Mouse (Mus musculus) heart, embryonic 16.5 days (tissue): ENCODE data around the gene Gfra1. TPM values are rescaled to one million over a fixed set of nuclear protein-coding genes. Genes with fewer than 3 reads are reported as not detected.

Source experiments
- ATAC-seq: fragments of 200-750 bp; cut with Nextera tagmentation; replicated peaks from 2 replicates; pipeline ENCODE4 v1.8.0; 2017; ENCODE audit warnings: moderate number of reproducible peaks; ENCODE audit not compliant: insufficient read depth, low FRiP score; ENCODE audit errors: extremely low read depth
- H3K27ac ChIP-seq: fragments of 300-500 bp; sonication (generic); 2 replicates; pipeline ENCODE4 v1.5.1; 2014; ENCODE audit warnings: mild to moderate bottlenecking, low read length, control low read depth, moderate library complexity
- H3K27me3 ChIP-seq: fragments of 300-500 bp; sonication (generic); 2 replicates; pipeline ENCODE4 v1.6.1; 2014; ENCODE audit warnings: low read length, mixed read lengths; ENCODE audit not compliant: control insufficient read depth, insufficient read depth
- H3K36me3 ChIP-seq: fragments of 300-500 bp; sonication (generic); 2 replicates; pipeline ENCODE4 v1.6.1; 2014; ENCODE audit not compliant: control insufficient read depth, insufficient read depth
- H3K4me1 ChIP-seq: fragments of 300-500 bp; sonication (generic); 2 replicates; pipeline ENCODE4 v1.6.1; 2014; ENCODE audit warnings: low read length, mixed read lengths; ENCODE audit not compliant: control insufficient read depth, insufficient read depth
- H3K4me2 ChIP-seq: fragments of 300-500 bp; sonication (generic); 2 replicates; pipeline ENCODE4 v1.6.1; 2014; ENCODE audit warnings: low read depth, mild to moderate bottlenecking, control low read depth, low read length
- H3K4me3 ChIP-seq: fragments of 300-500 bp; sonication (generic); 2 replicates; pipeline ENCODE4 v1.5.1; 2014; ENCODE audit warnings: mild to moderate bottlenecking, control low read depth, low read length
- H3K9ac ChIP-seq: fragments of 300-500 bp; sonication (generic); 2 replicates; pipeline ENCODE4 v1.6.1; 2014; ENCODE audit warnings: low read length, control low read depth
- H3K9me3 ChIP-seq: fragments of 300-500 bp; sonication (generic); replicated peaks from 2 replicates; pipeline ENCODE4 v1.6.1; 2016; ENCODE audit warnings: low read length; ENCODE audit not compliant: control insufficient read depth
- WGBS: fragments of 180-500 bp; shearing (Covaris S2); extraction: QIAGEN DNeasy Blood & Tissue Kit; methylation state at CpG from one replicate; pipeline ENCODE4 v1.1.7; 2014; 5-methylcytosine and 5-hydroxymethylcytosine counted together
- polyA plus RNA-seq: library from polyadenylated mRNA; unstranded; fragments of >200 nt; fragmentation: Nextera tagmentation; extraction: Ambion mirVana; gene quantifications from 2 replicates; pipeline ENCODE4 v1.2.1, GENCODE M21; 2015

The Gfra1 gene
- polyA plus RNA-seq, 1 experiment from 2014 or later: 13.1 TPM

GRCm38 (mm10) chr19:58254172-58254571 is 201.5 kb downstream of the Gfra1 start:
- Histone ChIP-seq H3K27me3 (peaks cover 5% of the 10 kb centered on the region; the same call in 1 of the 2 replicates), H3K27ac (no peak overlapping the region), H3K9ac (no peak overlapping the region), H3K9me3 (no peaks in the 10 kb centered on the region), H3K36me3 (no peaks in the 10 kb centered on the region), H3K4me2 (no peak overlapping the region), H3K4me3 (no peak overlapping the region), H3K4me1 (peaks cover 11% of the 10 kb centered on the region; the same call in 1 of the 2 replicates)
- no peak for ATAC-seq
- 44% methylated on average over 3 of the region's 3 CpGs for WGBS

DNA sequence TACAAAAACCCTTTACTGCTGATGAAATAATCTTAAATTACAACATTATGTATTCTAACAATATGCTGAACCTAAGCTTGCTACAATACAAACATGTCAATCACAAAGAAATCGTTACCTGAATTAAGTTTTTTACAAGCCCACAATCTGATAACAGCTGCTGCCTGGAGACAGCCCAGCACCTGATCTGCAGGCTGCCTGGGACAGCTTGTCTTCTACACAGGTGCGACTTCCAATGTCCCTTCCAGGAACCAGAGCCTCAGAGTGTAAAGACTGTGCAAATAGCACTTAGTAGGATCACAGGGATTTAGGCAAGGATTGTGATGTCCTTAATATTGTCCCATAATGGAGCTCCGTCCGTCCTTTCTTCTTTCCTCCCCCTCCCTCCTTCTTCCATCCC is 204.0 kb downstream of the Gfra1 start:
- WGBS: 74% methylated on average over 4 of the region's 4 CpGs
- peaks cover 11% of the 10 kb centered on the region; the same call in 1 of the 2 replicates for H3K4me1 ChIP-seq
- no peak overlapping the region for H3K4me2 ChIP-seq
- H3K9me3 ChIP-seq: no peaks in the 10 kb centered on the region
- no peak overlapping the region for H3K27ac ChIP-seq
- H3K9ac ChIP-seq: no peak overlapping the region
- H3K4me3 ChIP-seq: no peak overlapping the region
- ATAC-seq: no peak
- H3K36me3 ChIP-seq: no peaks in the 10 kb centered on the region
- H3K27me3 ChIP-seq: peaks cover 8% of the 10 kb centered on the region; the same call in 1 of the 2 replicates

GRCm38 (mm10) chr19:58251095-58251494 is 204.6 kb downstream of the Gfra1 start:
- Histone ChIP-seq H3K9ac (no peak overlapping the region), H3K36me3 (no peaks in the 10 kb centered on the region), H3K27me3 (0 out of 2 replicates have a peak, but pooled peaks cover 5% of the 10 kb centered on the region), H3K4me2 (no peak overlapping the region), H3K4me1 (peaks cover 11% of the 10 kb centered on the region; the same call in 1 of the 2 replicates), H3K27ac (no peak overlapping the region), H3K4me3 (no peak overlapping the region), H3K9me3 (no peaks in the 10 kb centered on the region)
- WGBS: 68% methylated on average over 6 of the region's 6 CpGs
- no peak for ATAC-seq

GRCm38 (mm10) chr19:58250237-58250636 is 205.5 kb downstream of the Gfra1 start:
- 83% methylated on average over 8 of the region's 8 CpGs for WGBS
- H3K36me3 ChIP-seq: no peaks in the 10 kb centered on the region
- H3K4me1 ChIP-seq: peaks cover 9% of the 10 kb centered on the region; the same call in 1 of the 2 replicates
- H3K27me3 ChIP-seq: peaks cover 9% of the 10 kb centered on the region
- no peak overlapping the region for H3K4me3 ChIP-seq
- H3K27ac ChIP-seq: no peak overlapping the region
- H3K9ac ChIP-seq: no peak overlapping the region
- H3K4me2 ChIP-seq: no peak overlapping the region
- no peaks in the 10 kb centered on the region for H3K9me3 ChIP-seq
- ATAC-seq: no peak

GRCm38 (mm10) chr19:58244148-58244547 is 211.6 kb downstream of the Gfra1 start:
- WGBS: 64% methylated on average over 4 of the region's 4 CpGs
- no peak overlapping the region for H3K9ac ChIP-seq

GRCm38 (mm10) chr19:58243604-58244003 is 212.1 kb downstream of the Gfra1 start:
- Histone ChIP-seq H3K27me3 (peaks cover 7% of the 10 kb centered on the region), H3K27ac (no peak overlapping the region), H3K4me3 (no peak overlapping the region), H3K4me2 (no peak overlapping the region), H3K4me1 (peaks cover 14% of the 10 kb centered on the region), H3K36me3 (no peaks in the 10 kb centered on the region), H3K9me3 (no peaks in the 10 kb centered on the region), H3K9ac (no peak overlapping the region)
- ATAC-seq: peak; percentile 67
- WGBS: 17% methylated on average over 1 of the region's 1 CpGs

More at GRCm38 (mm10) chr19:58244148-58244547, 211.6 kb downstream of the Gfra1 start:
- no peaks in the 10 kb centered on the region for H3K36me3 ChIP-seq
- peaks cover 14% of the 10 kb centered on the region for H3K4me1 ChIP-seq
- H3K4me3 ChIP-seq: no peak overlapping the region
- H3K27me3 ChIP-seq: peaks cover 7% of the 10 kb centered on the region
- ATAC-seq: no peak
- H3K9me3 ChIP-seq: no peaks in the 10 kb centered on the region
- H3K27ac ChIP-seq: no peak overlapping the region
- H3K4me2 ChIP-seq: no peak overlapping the region

GRCm38 (mm10) chr19:58238325-58238724 is 217.4 kb downstream of the Gfra1 start:
- Histone ChIP-seq H3K27me3 (no peaks in the 10 kb centered on the region; the same call in 1 of the 2 replicates), H3K9me3 (no peaks in the 10 kb centered on the region), H3K9ac (no peak overlapping the region), H3K4me2 (no peak overlapping the region), H3K27ac (no peak overlapping the region), H3K4me3 (no peak overlapping the region), H3K36me3 (no peaks in the 10 kb centered on the region), H3K4me1 (peaks cover under 1% of the 10 kb centered on the region; the same call in 1 of the 2 replicates)
- no peak for ATAC-seq
- whole genome bisulfite sequencing: 73% methylated on average over 8 of the region's 8 CpGs

- H3K9ac ChIP-seq: no peak overlapping the region
- H3K9me3 ChIP-seq: no peaks in the 10 kb centered on the region
- ATAC-seq: no peak
- no peak overlapping the region for H3K27ac ChIP-seq
- H3K4me2 ChIP-seq: no peak overlapping the region
- no peaks in the 10 kb centered on the region for H3K4me1 ChIP-seq
- 70% methylated on average over 9 of the region's 9 CpGs for WGBS
- no peaks in the 10 kb centered on the region for H3K36me3 ChIP-seq
- H3K4me3 ChIP-seq: no peak overlapping the region
- H3K27me3 ChIP-seq: no peaks in the 10 kb centered on the region
Measured at GRCm38 (mm10) chr19:58227725-58228124, 228.0 kb downstream of the Gfra1 start.

GRCm38 (mm10) chr19:58226882-58227281 is 228.8 kb downstream of the Gfra1 start:
- Histone ChIP-seq H3K9ac (no peak overlapping the region), H3K4me2 (no peak overlapping the region), H3K27me3 (no peaks in the 10 kb centered on the region), H3K27ac (no peak overlapping the region), H3K36me3 (no peaks in the 10 kb centered on the region), H3K4me1 (no peaks in the 10 kb centered on the region), H3K9me3 (no peaks in the 10 kb centered on the region), H3K4me3 (no peak overlapping the region)
- ATAC-seq: no peak
- 46% methylated on average over 3 of the region's 3 CpGs for WGBS
